Mouse (Mus musculus) intestine, embryonic 14.5 days (tissue): ENCODE measurements around the gene Rnf7. TPM values are rescaled to one million over a fixed set of nuclear protein-coding genes. Genes with fewer than 3 reads are reported as not detected.
A peak's percentile ranks its signal among the peaks of the same experiment; 100 is the strongest.
"Not testable (repeated sequence)": the region's sequence is repeated elsewhere in the genome, so short reads cannot be mapped to it uniquely, and the experiment has no call there.

Source experiments
- ATAC-seq: fragments of 200-750 bp; cut with Nextera tagmentation; replicated peaks from 2 replicates; pipeline ENCODE4 v1.8.0; 2017; ENCODE audit warnings: low read depth, moderate number of reproducible peaks, moderate TSS enrichment, moderate library complexity; ENCODE audit not compliant: low FRiP score, low TSS enrichment
- DNase-seq: peaks from one replicate; pipeline ENCODE4 v3.0.0-alpha.2; 2018; ENCODE audit warnings: low spot score
- H3K27ac ChIP-seq: fragments of 300-500 bp; sonication (generic); 2 replicates; pipeline ENCODE4 v1.5.1; 2014; ENCODE audit warnings: low read depth, mild to moderate bottlenecking, control low read depth
- H3K27me3 ChIP-seq: fragments of 300-500 bp; sonication (generic); replicated peaks from 2 replicates; pipeline ENCODE4 v1.6.1; 2014; ENCODE audit warnings: low read length, control low read depth; ENCODE audit not compliant: control insufficient read depth, insufficient read depth
- H3K36me3 ChIP-seq: fragments of 300-500 bp; sonication (generic); 2 replicates; pipeline ENCODE4 v1.6.1; 2014; ENCODE audit warnings: low read length, control low read depth; ENCODE audit not compliant: control insufficient read depth, insufficient read depth
- H3K4me1 ChIP-seq: fragments of 300-500 bp; sonication (generic); replicated peaks from 2 replicates; pipeline ENCODE4 v1.6.1; 2014; ENCODE audit warnings: low read length, control low read depth, mixed read lengths; ENCODE audit not compliant: control insufficient read depth, insufficient read depth
- H3K4me2 ChIP-seq: fragments of 300-500 bp; sonication (generic); 2 replicates; pipeline ENCODE4 v1.6.1; 2014; ENCODE audit warnings: low read length
- H3K4me3 ChIP-seq: fragments of 300-500 bp; sonication (generic); 2 replicates; pipeline ENCODE4 v1.5.1; 2014; ENCODE audit warnings: low read depth, low read length, control low read depth, mixed read lengths
- H3K9ac ChIP-seq: fragments of 300-500 bp; sonication (generic); 2 replicates; pipeline ENCODE4 v1.6.1; 2014; ENCODE audit warnings: mild to moderate bottlenecking, low read length
- H3K9me3 ChIP-seq: fragments of 300-500 bp; sonication (generic); 2 replicates; pipeline ENCODE4 v1.6.1; 2016; ENCODE audit warnings: low read length, control low read depth; ENCODE audit not compliant: control insufficient read depth
- WGBS: fragments of 180-500 bp; shearing (Covaris S2); extraction: QIAGEN DNeasy Blood & Tissue Kit; methylation state at CpG from one replicate; pipeline ENCODE4 v1.1.7; 2014; 5-methylcytosine and 5-hydroxymethylcytosine counted together
- polyA plus RNA-seq: library from polyadenylated mRNA; unstranded; fragments of >200 nt; fragmentation: Nextera tagmentation; extraction: Ambion mirVana; gene quantifications from 2 replicates; pipeline ENCODE4 v1.2.1, GENCODE M21; 2014

Gene Rnf7
- polyA plus RNA-seq, result 232 and 240 TPM in 2 replicates

- Histone ChIP-seq H3K9ac (peak within 1 kb of the TSS; percentile 77), H3K27ac (peak within 1 kb of the TSS; percentile 80), H3K27me3 (no peaks in the 10 kb centered on the region), H3K4me3 (peak within 1 kb of the TSS; percentile 72), H3K9me3 (no peaks in the 10 kb centered on the region), H3K4me2 (peak within 1 kb of the TSS; percentile 84), H3K4me1 (peaks cover 6% of the 10 kb centered on the region; the same call in 1 of the 2 replicates), H3K36me3 (peaks cover 15% of the 10 kb centered on the region)
- ATAC-seq (peak; percentile 98), DNase-seq (peak; percentile 99)
- WGBS, result 1% methylated on average over 71 of the region's 74 CpGs
Observed at GRCm38 (mm10) chr9:96478071-96478888, at the start of gene Rnf7. Gene Rnf7 (minus strand): TSS chr9:96478675.

- WGBS, result 80% methylated on average over 4 of the region's 4 CpGs
- peaks cover 7% of the 10 kb centered on the region; the same call in 1 of the 2 replicates for H3K4me1 ChIP-seq
Observed at GRCm38 (mm10) chr9:96526011-96526410, 47.5 kb upstream of the Rnf7 start.

DNA sequence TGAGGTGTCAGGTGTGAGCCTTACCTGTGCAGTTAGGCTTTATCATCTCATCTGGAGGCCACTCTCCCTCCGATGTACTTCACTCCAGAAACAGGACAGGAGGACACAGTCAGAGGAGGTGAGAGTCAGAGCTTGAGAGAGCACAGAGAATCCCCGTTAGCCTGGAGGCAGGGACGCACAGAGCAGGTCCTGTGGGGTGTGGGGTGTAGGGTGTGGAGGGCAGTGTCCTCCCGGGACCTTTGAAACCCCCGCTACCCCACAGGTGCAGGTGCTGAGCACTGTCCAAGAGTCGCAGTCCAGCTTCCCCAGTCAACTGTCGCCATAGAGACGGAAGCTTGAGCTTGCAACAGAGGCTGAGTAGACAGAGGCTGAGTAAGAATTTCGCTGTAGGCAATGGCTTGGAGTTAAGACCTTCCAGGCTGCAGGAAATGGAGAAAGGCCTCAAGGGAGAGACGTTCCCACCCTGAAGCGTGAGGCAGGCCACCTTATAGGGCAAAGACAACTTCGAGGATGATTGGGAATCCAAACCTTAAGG lies 46.6 kb upstream of the Rnf7 start, which contains the start of gene Gm28729:
Gene Gm28729, minus strand, starts transcription at position 293 of the 535 bp plus-strand sequence.
- no peak for ATAC-seq
- 51% methylated on average over 12 of the region's 12 CpGs for WGBS
- Histone ChIP-seq H3K9ac (no peak within 1 kb of the TSS), H3K9me3 (no peaks in the 10 kb centered on the region), H3K27me3 (no peaks in the 10 kb centered on the region), H3K4me1 (no peaks in the 10 kb centered on the region), H3K4me3 (no peak within 1 kb of the TSS), H3K4me2 (no peak within 1 kb of the TSS), H3K36me3 (no peaks in the 10 kb centered on the region), H3K27ac (no peak within 1 kb of the TSS)
- no peak for DNase-seq

More at GRCm38 (mm10) chr9:96526011-96526410, 47.5 kb upstream of the Rnf7 start:
- no peak overlapping the region for H3K4me2 ChIP-seq
- no peak overlapping the region for H3K27ac ChIP-seq
- H3K27me3 ChIP-seq, result no peaks in the 10 kb centered on the region
- no peaks in the 10 kb centered on the region for H3K9me3 ChIP-seq
- no peaks in the 10 kb centered on the region for H3K36me3 ChIP-seq
- ATAC-seq, result no peak
- H3K9ac ChIP-seq, result no peak overlapping the region
- no peak overlapping the region for H3K4me3 ChIP-seq
- no peak for DNase-seq

- Histone ChIP-seq H3K27me3 (no peaks in the 10 kb centered on the region), H3K4me3 (no peak overlapping the region), H3K4me2 (no peak overlapping the region), H3K27ac (no peak overlapping the region), H3K4me1 (no peaks in the 10 kb centered on the region), H3K9ac (no peak overlapping the region), H3K36me3 (no peaks in the 10 kb centered on the region), H3K9me3 (no peaks in the 10 kb centered on the region)
- ATAC-seq (no peak), DNase-seq (no peak)
- 88% methylated on average over 5 of the region's 5 CpGs for WGBS
Observed at GRCm38 (mm10) chr9:96523148-96523547, 44.7 kb upstream of the Rnf7 start.

DNA sequence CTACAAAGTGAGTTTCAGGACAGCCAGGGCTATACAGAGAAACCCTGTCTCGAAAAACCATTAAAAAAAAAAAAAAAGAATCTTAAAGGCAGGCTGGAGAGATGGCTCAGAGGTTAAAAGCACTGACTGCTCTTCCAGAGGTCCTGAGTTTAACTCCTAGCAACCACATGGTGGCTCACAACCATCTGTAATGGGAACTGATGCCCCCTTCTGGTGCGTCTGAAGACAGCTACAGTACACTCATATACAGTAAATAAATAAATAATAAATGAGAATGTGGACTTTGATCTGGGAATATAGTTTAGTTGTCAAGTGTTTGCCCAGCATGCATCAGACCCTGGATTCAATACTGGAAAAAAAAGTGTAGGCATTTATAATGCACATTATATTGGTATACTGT lies 43.1 kb upstream of the Rnf7 start:
- not testable (repeated sequence) for DNase-seq, H3K4me2 ChIP-seq, H3K36me3 ChIP-seq, H3K4me3 ChIP-seq, H3K4me1 ChIP-seq, H3K27ac ChIP-seq, H3K9ac ChIP-seq, H3K27me3 ChIP-seq, ATAC-seq, H3K9me3 ChIP-seq
- 88% methylated on average over 2 of the region's 2 CpGs for WGBS

GRCm38 (mm10) chr9:96517429-96517828 lies 39.0 kb upstream of the Rnf7 start:
- ATAC-seq, result no peak
- WGBS, result 26% methylated on average over 4 of the region's 4 CpGs

GRCm38 (mm10) chr9:96516806-96517205 lies 38.3 kb upstream of the Rnf7 start:
- Histone ChIP-seq H3K27me3 (no peaks in the 10 kb centered on the region), H3K4me3 (no peak overlapping the region), H3K9me3 (no peaks in the 10 kb centered on the region), H3K27ac (no peak overlapping the region), H3K9ac (no peak overlapping the region), H3K4me1 (no peaks in the 10 kb centered on the region), H3K4me2 (no peak overlapping the region), H3K36me3 (no peaks in the 10 kb centered on the region)
- DNase-seq (no peak), ATAC-seq (no peak)
- 35% methylated on average over 3 of the region's 3 CpGs for WGBS

More at GRCm38 (mm10) chr9:96517429-96517828, 39.0 kb upstream of the Rnf7 start:
- no peak overlapping the region for H3K4me2 ChIP-seq
- H3K9me3 ChIP-seq, result no peaks in the 10 kb centered on the region
- H3K9ac ChIP-seq, result no peak overlapping the region
- H3K4me1 ChIP-seq, result no peaks in the 10 kb centered on the region
- DNase-seq, result no peak
- no peaks in the 10 kb centered on the region for H3K27me3 ChIP-seq
- H3K27ac ChIP-seq, result no peak overlapping the region
- no peaks in the 10 kb centered on the region for H3K36me3 ChIP-seq
- H3K4me3 ChIP-seq, result no peak overlapping the region

GRCm38 (mm10) chr9:96515737-96516136 lies 37.3 kb upstream of the Rnf7 start:
- 80% methylated on average over 5 of the region's 5 CpGs for WGBS
- no peaks in the 10 kb centered on the region for H3K36me3 ChIP-seq

More at GRCm38 (mm10) chr9:96515737-96516136, 37.3 kb upstream of the Rnf7 start:
- DNase-seq, result no peak
- no peaks in the 10 kb centered on the region for H3K27me3 ChIP-seq
- no peak for ATAC-seq
- no peaks in the 10 kb centered on the region for H3K4me1 ChIP-seq
- H3K9me3 ChIP-seq, result no peaks in the 10 kb centered on the region
- no peak overlapping the region for H3K27ac ChIP-seq
- H3K4me2 ChIP-seq, result no peak overlapping the region
- H3K4me3 ChIP-seq, result no peak overlapping the region
- H3K9ac ChIP-seq, result no peak overlapping the region
